Mouse (Mus musculus) ovary, adult 18-20 months (tissue): ENCODE results near the gene Neurod2.

ENCODE experiments used
- DNase-seq: peaks from one replicate; pipeline ENCODE4 v3.0.0; 2022; ENCODE audit warnings: low spot score, mixed read lengths

Neurod2 gene

DNA sequence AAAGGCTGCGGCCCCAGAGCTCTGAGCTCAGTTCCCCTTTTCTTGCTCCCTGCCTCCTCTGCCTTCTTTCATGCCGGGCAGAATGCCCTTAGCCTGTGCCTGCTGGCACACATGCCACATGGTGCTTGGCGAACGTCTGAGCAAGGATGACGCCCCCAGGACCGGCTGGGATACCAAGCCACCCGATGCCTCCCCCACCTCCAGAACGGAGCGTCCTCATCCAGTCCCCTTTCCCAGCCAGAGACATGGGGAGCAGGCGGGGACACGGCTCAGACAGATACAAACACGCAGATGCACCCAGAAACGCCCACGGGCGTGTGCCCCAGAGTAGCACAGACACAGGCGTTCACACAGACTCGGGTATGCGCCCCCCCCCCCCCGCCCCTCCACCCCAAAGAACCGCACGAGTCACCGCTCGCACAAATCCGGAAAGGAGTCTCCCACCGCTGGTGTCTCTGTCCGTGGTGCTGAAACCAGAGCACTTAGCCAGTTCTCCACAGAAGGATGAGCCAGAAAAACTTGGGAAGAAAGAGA lies 15.6 kb downstream of the Neurod2 start:
- no peak for DNase-seq

DNA sequence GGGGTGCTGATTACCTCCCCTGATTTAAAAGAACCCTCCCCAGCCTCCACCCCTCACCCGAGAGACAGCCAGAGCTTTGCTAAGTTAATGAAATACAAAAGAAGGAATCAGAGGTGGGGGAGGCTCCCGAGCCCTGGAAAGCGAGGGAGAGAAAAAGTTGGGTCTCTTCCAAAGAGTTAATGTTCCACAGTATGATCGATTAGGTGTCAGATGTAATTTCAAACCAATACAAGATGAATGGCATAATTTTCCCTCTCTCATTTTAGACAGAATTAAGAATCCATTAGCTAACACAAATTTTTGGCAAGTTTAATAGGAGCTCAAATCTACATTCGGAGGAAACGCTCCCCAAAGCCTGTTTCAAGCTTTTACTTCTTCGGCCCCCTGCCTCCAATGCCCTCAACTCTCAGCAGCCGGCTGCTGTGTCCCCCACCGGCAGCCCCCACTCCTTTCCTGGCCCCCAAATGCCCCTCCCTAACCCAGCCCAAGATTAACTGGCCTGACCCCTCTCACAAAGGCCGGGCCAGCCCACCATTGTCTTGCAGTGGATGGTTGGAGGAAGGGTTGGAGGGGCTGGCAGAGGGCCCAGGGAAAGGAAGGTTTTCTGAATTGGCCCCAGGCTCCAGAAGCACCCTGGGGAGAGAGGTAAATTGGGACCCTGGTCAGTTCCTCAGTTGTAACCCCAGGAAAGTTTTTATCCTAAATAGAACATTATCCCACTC lies 30.8 kb downstream of the Neurod2 start:
- no peak for DNase-seq

DNA sequence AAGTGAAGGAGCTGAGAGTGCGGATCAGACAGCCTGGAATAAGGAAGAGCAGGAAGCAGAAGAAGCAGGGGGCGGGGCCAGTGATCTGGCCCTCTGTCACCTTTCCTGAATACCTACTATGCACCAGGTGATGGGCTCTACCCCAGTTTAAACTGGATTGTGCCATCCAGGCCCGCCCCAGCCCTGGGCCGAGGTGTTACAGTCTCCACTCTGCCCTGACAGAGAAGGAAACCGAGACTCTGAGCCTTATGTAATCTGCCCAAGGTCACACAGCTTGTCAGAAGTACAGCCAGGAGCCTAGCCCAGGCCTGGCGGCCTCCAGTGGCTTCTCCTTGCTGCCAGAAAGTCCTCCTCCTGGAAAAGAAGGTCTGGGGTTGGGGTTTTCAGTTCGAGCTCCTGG lies 31.7 kb downstream of the Neurod2 start:
- DNase-seq, result no peak

DNA sequence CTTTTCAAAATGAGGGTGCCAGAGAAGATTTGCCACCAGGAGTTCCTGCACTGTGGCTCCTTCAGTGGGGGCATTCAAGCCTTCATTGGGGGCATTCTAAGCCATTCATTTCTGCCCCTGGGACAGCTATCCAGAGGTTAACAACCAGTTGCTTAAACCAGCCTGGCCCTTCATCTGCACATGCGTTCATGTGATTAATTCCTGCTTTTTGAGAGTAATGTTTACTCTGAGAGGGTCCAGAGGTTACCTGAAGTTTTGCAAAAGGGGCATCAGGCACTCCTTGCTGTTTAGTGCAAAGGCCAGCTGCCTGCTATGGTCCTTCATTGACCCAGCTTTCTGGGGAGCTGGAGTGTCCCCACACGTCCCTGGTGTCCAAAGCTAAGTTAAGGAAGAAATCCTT lies 32.5 kb downstream of the Neurod2 start:
- DNase-seq, result no peak

DNA sequence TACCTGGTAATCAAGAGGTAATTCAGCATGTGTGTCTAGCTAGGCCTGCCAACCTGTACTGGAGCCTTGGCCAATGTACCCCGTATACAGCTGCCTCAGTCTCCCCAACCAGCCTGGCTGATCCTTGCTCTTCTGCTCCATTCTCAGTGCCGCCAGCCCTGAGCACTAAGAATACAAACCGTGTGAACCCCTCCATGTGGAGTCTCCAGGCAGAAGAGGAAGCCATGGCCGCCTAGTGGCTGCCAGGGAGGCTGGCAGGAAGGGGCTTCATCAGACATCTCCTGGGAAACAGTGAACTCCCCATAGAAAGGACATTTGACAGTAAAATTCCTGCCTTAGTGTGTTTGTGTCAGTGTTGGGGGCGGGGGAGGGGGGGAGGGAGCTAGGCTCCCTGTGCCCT lies 33.2 kb downstream of the Neurod2 start:
- DNase-seq, result no peak

DNA sequence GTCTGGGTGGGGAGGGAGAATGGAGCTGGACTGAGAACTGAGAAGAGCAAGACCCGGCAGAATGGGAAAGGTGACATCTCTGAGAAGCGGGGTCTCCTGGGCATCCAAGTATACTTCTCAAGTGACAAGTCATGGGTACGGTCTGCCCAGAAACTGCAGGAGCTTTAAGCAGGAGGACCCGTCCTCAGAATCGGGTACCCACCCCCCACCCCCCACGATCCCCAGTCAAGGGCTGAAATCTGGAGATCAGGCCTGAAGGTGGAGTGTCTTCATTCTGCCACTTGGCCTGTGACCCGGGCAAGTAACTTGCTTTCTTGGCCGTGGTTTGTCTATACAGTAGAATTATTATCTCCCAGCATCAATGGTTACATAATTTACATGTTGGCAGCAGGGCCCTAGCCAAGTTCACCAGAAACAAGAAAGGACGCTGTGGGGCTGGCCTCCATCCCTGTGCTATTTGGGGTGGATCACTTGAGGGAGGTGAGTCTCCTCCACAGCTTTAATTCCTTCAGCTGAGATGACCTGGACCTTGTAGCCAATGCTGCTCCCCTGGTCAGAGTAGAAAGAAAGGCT lies 34.3 kb downstream of the Neurod2 start:
- no peak for DNase-seq

DNA sequence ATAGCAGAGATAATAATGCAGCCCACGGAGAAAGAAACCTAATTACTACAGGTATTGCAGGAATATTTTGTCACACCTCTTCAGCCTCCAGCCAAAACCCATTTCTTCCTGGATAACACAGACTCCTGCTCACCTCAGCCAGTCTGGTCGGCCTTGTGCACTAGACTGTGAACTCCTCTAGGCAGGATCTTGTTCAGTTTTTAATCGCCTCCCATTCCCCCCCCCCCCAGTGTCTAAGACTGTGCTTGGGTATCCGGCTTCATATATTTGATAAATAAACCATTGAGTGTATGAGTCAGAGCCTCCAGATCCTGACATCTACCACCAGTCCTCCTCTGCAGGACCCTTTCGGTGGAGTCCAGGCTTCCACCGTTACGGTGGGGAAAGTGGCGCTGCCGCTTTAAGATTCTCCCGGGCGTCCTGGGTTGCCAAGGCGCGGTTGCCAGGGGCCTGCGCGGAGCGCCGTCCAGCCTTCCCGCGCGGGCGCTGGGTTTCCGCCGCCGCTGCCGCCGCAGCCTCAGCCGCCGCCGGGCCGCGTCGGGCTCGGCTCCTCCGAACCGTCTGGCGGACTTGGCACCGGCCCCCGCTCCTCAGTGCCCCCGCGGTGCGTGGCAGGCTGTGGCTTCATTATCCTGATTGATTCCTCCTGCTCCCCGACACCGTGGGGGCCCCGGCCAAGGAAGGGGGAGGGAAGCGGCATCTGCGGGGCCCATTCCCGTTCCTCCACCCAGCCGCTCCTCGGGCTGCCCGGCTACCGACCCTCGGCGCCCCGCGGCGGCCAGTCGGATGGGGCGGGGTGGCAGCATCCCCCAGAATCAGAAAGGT lies 35.0 kb downstream of the Neurod2 start:
- DNase-seq, result peak; percentile 38

DNA sequence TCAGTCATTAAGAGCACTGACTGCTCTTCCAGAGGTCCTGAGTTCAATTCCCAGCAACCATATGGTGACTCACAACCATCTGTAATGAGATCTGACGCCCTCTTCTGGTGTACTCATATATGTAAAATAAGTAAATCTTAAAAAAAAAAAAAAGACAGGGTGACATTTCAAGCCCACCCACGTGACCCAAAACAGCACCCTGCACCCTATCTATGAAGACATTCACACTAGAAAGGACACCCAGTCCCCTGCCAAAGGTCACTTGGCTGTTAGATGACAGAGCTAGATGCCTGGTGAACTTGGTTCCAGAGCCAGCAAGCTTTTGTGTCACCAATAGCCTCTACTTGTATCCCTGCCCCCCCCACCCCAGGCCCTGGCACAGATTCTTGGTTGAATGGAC lies 36.4 kb downstream of the Neurod2 start:
- DNase-seq, result no peak

DNA sequence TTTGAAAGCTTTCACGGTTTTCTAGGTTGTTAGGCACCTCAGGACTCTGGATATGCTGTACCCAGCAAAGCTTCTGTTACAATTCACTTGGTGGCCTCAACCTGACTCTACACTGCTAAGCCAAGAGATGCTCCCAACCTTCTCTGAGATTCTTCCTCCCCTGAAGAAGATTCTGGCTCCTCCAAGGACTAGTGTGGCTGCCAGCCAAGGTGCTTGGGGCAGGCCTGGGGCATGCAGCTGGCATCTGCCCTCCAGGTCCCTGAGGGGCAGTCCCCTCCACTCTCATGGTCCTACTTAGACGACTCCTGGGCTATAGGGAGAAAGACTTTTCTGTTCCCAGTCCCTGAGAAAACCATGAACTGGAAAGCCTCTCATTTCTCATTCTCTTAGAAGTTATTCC lies 38.5 kb downstream of the Neurod2 start:
- no peak for DNase-seq

DNA sequence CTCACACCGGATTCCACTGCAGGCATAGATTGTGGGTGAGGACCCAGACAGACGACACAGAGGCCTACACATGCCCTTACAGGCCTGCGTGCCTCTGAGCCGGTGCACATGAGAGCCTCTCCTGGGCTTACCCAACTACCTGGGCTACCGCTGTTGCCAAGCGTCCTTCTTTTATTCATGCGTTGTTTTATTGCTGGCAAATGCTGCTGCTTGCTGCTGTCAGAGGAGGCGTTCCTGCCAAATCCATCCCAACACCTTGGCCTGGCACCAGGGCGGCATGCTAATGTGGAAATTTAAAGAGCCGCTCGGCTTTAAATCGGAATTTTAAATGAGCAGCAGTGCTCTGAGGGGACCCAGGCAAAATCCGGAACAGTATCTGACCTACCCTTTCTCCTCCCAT lies 39.6 kb downstream of the Neurod2 start:
- DNase-seq, result no peak

DNA sequence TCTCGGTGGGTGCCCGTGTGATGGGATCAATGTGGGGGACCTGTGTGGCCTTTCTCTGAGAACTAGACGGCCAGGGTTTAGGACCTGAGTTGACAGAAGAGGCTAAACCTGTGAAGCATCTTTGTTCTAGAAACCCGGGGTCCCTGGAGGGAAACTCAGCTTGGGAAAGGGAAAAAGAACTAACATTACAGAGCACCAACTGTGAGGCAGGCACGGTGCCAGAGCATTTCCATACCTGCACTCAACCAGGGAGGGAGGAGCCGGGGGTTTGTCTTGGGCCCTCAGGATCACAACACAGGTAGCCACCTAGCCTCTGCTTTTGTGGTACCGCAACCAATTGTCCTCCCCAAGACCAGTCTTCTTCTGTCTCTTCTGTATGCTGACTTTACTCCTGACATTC lies 41.5 kb downstream of the Neurod2 start:
- no peak for DNase-seq

DNA sequence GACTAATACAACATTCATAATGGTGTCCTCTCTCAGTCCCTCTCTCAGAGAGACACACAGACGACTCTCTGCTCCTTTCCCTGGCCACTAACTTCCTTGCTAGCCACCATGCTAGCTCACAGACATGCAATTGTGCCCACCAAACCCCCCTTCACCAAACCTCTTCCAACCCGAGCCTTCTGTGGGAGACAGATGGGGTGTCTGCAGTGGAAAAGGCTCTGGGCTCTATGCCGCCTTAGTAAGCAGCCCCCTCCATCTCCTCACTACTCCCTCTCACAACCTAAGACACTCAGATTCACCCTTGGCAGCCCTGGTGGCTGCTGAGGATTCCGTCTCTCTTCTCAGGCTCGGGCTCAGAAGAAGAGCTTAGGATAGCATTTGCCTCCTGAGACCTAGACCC lies 41.9 kb downstream of the Neurod2 start:
- no peak for DNase-seq

DNA sequence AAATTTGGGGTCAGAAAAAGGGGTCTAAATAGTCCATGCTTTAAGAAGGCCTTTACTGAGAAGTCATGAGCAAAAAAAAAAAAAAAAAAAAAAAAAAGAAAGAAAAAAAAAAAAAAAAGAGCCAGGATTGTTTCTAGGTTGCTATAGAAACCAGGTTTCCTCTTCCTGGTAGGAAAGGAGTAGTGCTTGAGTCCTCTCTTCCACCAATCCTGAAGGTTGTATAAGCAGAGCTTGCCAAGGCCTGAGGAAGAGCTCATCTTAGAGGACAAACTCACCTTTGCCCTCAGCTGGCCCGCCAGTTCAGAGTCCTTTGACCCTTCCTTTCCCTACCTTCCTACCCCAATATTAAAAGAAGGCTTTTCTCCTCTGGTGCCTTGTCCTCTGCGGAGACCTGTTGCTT lies 44.1 kb downstream of the Neurod2 start:
- no peak for DNase-seq

DNA sequence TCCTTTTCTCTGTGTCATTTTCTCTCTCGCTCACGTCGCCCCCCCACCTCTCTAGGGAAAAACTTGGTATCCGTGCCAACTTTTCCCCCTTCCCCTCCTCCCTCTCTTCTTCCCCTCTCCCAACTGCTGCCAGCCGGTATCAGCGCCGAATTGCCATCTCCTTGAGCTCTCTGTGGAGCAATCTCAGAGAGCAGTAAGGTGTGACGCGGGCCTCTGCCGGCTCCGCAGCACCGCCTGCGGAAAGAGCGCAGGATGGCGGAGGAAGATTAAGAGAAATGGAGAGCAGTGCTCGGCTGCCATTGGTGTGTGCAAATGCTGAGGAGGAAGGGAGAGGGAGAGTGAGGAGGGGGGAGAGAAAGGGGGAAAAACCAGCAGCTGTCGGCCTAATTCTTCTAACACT lies 45.2 kb downstream of the Neurod2 start:
- DNase-seq, result no peak

DNA sequence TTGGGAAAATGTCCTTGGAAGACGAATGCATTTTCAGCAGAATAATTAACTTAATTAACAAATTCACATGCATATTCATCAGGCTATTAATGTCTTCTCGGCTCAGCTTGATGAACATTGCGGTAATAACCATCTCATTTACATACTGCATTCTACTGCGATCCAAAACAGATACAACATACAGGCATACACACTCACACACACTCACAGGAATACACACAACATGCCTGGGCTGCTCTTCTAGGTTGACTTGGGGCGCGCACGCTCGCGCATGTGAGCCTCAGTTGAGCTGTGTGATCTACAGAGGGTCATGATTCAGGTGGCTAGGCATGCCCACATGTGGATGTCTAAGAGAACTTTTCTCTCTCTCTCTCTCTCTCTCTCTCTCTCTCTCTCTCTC lies 45.7 kb downstream of the Neurod2 start:
- DNase-seq, result no peak
